Mouse (Mus musculus): ENCODE measurements around the gene Tac1. TPM values are rescaled to one million over a fixed set of nuclear protein-coding genes. Genes with fewer than 3 reads are reported as not detected.
A peak's percentile ranks its signal among the peaks of the same experiment; 100 is the strongest.
"Not testable (repeated sequence)": the region's sequence is repeated elsewhere in the genome, so short reads cannot be mapped to it uniquely, and the experiment has no call there.

Tac1 gene
- polyA plus RNA-seq (2012; rRNA removed): 0.84 and 1.0 TPM in 2 replicates

DNA sequence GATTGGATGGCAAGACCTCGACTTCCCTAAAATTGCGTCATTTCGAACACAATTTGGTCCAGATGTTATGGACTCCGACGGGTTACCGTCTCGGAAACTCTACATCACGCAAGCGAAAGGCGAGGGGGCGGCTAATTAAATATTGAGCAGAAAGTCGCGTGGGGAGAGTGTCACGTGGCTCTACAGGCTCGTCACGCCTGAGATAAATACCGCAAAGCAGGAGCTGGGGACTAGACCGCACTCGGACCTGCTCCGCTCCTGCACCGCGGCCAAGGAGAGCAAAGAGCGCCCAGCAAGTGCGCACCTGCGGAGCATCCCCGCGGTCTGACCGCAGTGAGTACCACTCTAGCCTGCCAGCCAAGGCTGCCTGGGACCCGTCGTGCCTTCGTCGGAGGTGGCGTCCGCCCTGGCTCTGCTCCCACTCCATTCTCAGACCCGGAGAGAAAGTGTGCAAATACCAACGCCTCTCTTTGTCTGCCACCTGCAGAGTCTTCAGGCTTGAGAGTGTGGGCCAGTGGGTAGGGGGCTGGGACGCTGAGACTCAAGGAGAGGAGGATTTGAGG lies at the start of gene Tac1:
Gene Tac1, plus strand, starts transcription at position 51 of the 563 bp plus-strand sequence.
- Histone ChIP-seq H3K36me3 (ENCODE audit: control insufficient read depth, insufficient read depth, low read length) (no peaks in the 10 kb centered on the region), H3K4me3 (ENCODE audit: control insufficient read depth, low read depth, low read length) (peak within 1 kb of the TSS; percentile 38; the same call in 1 of the 2 replicates), H3K27me3 (ENCODE audit: control insufficient read depth, insufficient read depth, low read length) (no peaks in the 10 kb centered on the region), H3K4me1 (ENCODE audit: control insufficient read depth, insufficient read depth, low read length) (peaks cover 4% of the 10 kb centered on the region; the same call in 1 of the 2 replicates), H3K27ac (ENCODE audit: control insufficient read depth, insufficient read depth, low read depth, low read length) (no peak within 1 kb of the TSS)
- no peak for TF ChIP-seq POLR2A (IDR thresholded peaks at IDR 0.05; ENCODE audit: control insufficient read depth, low read depth, low read length)

DNA sequence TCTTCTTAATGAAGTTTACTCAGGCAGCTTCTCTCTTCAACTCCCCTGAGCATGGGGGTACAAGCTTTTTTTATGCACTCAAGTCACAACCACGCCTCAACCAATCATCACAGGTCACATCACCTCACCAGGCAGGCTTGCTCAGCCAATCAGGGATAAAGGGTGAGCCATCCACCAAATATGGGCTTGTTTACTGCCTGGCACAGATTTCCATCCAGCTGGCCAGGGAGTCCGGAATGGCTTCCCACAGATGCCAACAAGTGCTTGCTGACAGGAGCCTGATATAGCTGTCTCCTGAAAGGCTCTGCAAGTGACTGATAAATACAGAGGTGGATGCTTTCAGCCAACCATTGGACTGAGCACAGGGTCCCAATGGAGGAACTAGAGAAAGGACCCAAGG lies 11.2 kb upstream of the Tac1 start:
- not testable (repeated sequence) for H3K27me3 ChIP-seq (ENCODE audit: control insufficient read depth, insufficient read depth, low read length); H3K36me3 ChIP-seq (ENCODE audit: control insufficient read depth, insufficient read depth, low read length); H3K4me1 ChIP-seq (ENCODE audit: control insufficient read depth, insufficient read depth, low read length); H3K27ac ChIP-seq (ENCODE audit: control insufficient read depth, insufficient read depth, low read depth, low read length); H3K4me3 ChIP-seq (ENCODE audit: control insufficient read depth, low read depth, low read length)

DNA sequence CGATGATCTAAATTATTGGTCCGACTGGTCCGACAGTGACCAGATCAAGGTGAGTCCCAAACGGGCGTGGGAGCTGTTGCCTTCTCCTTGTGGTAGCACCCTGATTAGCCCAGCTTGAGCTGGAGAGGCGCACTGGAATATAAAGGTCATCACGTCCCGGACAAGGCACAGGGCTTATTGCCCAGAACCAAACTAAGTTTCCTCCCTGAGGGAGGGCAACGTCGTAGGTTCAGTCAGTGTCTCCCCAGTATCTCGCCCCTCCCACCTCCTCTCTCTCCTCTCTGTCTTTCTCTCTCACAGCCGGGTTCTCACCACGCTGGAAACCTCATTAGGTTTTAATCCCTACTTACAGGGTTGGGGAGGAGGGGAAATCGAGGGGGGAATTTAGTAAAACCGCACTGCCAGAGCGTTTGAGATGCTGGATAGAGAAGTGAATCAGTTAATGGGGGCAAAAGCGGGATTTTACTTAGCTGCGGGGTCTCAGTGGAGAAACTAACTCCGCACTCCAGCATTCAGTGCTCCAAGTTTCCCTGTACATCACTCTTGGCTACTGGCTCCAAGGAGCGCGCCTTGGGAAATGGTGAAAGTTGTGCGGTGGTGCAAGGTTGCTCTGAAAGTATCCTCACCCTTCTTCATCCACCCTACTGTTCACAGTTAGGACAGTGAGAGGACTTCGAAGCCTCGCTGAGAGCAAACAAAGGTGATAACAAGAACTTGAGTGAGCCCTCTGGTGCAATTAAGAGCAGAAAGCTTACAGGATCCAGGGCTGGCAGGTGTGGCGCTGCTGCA lies 1.2 kb downstream of the Tac1 start:
- TF ChIP-seq POLR2A (IDR thresholded peaks at IDR 0.05; ENCODE audit: control insufficient read depth, low read depth, low read length) (no peak), CTCF (IDR thresholded peaks at IDR 0.05; ENCODE audit: control insufficient read depth, insufficient read depth, insufficient replicate concordance, low read depth, low read length) (no peak)
- Histone ChIP-seq H3K4me1 (ENCODE audit: control insufficient read depth, insufficient read depth, low read length) (peaks cover 4% of the 10 kb centered on the region; the same call in 1 of the 2 replicates), H3K27ac (ENCODE audit: control insufficient read depth, insufficient read depth, low read depth, low read length) (no peak overlapping the region), H3K4me3 (ENCODE audit: control insufficient read depth, low read depth, low read length) (no peak overlapping the region), H3K27me3 (ENCODE audit: control insufficient read depth, insufficient read depth, low read length) (no peaks in the 10 kb centered on the region), H3K36me3 (ENCODE audit: control insufficient read depth, insufficient read depth, low read length) (no peaks in the 10 kb centered on the region)

DNA sequence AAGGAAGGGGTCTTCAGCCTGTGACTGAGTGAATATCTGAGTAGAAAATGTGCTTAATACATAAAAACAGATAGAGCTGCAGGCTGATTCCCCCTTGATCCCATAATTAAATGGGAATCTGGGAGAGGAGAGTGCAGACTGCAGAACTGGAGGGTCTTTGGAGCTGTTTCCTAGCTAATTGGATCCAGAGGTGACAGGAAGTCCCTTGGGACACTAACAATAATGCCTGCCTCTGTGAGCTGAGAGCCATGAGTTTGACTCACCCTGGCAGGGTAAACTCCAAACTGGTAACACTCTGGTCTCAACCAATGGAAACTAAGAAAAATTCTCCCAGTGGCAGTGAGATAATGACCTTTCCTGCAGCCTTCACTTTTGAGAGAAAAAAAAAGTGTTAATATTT lies 3.5 kb downstream of the Tac1 start:
- TF ChIP-seq POLR2A (IDR thresholded peaks at IDR 0.05; ENCODE audit: control insufficient read depth, low read depth, low read length) (no peak), CTCF (IDR thresholded peaks at IDR 0.05; ENCODE audit: control insufficient read depth, insufficient read depth, insufficient replicate concordance, low read depth, low read length) (no peak)
- no peaks in the 10 kb centered on the region for H3K27me3 ChIP-seq (ENCODE audit: control insufficient read depth, insufficient read depth, low read length)
- H3K36me3 ChIP-seq (ENCODE audit: control insufficient read depth, insufficient read depth, low read length): no peaks in the 10 kb centered on the region
- no peak overlapping the region for H3K4me3 ChIP-seq (ENCODE audit: control insufficient read depth, low read depth, low read length)
- H3K27ac ChIP-seq (ENCODE audit: control insufficient read depth, insufficient read depth, low read depth, low read length): no peak overlapping the region
- H3K4me1 ChIP-seq (ENCODE audit: control insufficient read depth, insufficient read depth, low read length): peaks cover 4% of the 10 kb centered on the region; the same call in 1 of the 2 replicates

DNA sequence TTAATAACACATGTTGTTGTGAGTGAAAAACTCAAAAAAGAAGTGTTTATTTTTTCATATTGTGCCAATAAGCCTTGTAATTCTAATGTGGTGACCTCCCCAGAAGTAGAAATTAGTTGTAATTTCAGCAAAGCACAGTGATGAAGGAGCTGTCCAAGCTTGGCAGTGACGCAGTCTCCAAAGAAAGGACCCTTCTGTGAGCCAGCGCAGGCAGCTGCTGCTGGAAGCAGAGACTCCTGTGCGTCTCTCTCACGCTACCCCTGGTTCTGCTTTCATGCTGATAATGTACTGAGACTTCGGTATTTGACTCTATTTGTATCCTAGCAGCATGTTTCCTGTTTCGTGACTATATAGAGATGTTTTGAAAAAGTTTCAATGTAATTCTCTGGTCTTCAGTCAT lies 7.8 kb downstream of the Tac1 start:
- no peaks in the 10 kb centered on the region for H3K4me1 ChIP-seq (ENCODE audit: control insufficient read depth, insufficient read depth, low read length)
- TF ChIP-seq POLR2A (IDR thresholded peaks at IDR 0.05; ENCODE audit: control insufficient read depth, low read depth, low read length): no peak
- TF ChIP-seq CTCF (IDR thresholded peaks at IDR 0.05; ENCODE audit: control insufficient read depth, insufficient read depth, insufficient replicate concordance, low read depth, low read length): no peak
- no peaks in the 10 kb centered on the region for H3K27me3 ChIP-seq (ENCODE audit: control insufficient read depth, insufficient read depth, low read length)
- peak overlapping the region; percentile 79 for H3K4me3 ChIP-seq (ENCODE audit: control insufficient read depth, low read depth, low read length)
- H3K27ac ChIP-seq (ENCODE audit: control insufficient read depth, insufficient read depth, low read depth, low read length): no peak overlapping the region
- H3K36me3 ChIP-seq (ENCODE audit: control insufficient read depth, insufficient read depth, low read length): no peaks in the 10 kb centered on the region

DNA sequence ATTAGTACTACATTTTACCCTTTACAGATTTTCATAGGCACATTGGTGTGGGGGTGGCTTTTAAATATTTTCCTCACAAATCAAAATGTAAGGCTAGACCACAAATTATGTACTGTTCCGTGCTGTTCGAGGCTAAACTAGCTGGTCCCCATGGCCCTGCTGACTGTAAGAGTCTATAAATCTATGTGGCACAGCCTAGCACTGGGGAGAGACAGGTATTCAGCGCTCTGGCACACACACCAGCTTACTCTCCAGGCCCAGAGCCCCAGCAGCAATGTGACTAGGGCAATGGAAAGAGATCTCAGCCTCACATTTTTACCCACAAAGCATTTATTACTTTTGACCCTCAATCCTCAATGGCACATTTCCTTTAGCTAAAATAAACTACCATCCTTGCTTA lies 9.9 kb downstream of the Tac1 start:
- no peaks in the 10 kb centered on the region for H3K36me3 ChIP-seq (ENCODE audit: control insufficient read depth, insufficient read depth, low read length)
- TF ChIP-seq POLR2A (IDR thresholded peaks at IDR 0.05; ENCODE audit: control insufficient read depth, low read depth, low read length): no peak
- TF ChIP-seq CTCF (IDR thresholded peaks at IDR 0.05; ENCODE audit: control insufficient read depth, insufficient read depth, insufficient replicate concordance, low read depth, low read length): no peak
- H3K4me3 ChIP-seq (ENCODE audit: control insufficient read depth, low read depth, low read length): no peak overlapping the region
- no peak overlapping the region for H3K27ac ChIP-seq (ENCODE audit: control insufficient read depth, insufficient read depth, low read depth, low read length)
- H3K27me3 ChIP-seq (ENCODE audit: control insufficient read depth, insufficient read depth, low read length): no peaks in the 10 kb centered on the region
- no peaks in the 10 kb centered on the region for H3K4me1 ChIP-seq (ENCODE audit: control insufficient read depth, insufficient read depth, low read length)

DNA sequence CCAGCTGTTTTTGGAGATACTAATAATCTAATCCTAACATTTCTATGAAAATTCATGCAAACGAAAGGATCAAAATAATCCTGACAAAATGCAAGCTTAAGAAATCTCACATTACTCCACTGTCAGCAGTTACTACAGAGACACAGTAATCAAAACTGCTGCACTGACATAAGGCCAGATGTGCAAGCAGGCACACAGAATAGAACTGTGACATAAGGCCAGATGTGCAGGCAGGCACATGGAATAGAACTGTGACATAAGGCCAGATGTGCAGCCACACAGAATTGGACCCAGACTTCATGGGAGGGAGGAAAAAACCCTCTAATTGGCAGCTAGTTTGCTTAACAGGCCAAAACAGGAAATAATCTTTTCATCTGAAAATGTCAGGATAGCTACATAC lies 16.5 kb downstream of the Tac1 start:
- H3K27ac ChIP-seq (ENCODE audit: control insufficient read depth, insufficient read depth, low read depth, low read length): no peak overlapping the region
- no peaks in the 10 kb centered on the region for H3K36me3 ChIP-seq (ENCODE audit: control insufficient read depth, insufficient read depth, low read length)
- H3K4me1 ChIP-seq (ENCODE audit: control insufficient read depth, insufficient read depth, low read length): no peaks in the 10 kb centered on the region
- no peaks in the 10 kb centered on the region for H3K27me3 ChIP-seq (ENCODE audit: control insufficient read depth, insufficient read depth, low read length)
- no peak for TF ChIP-seq CTCF (IDR thresholded peaks at IDR 0.05; ENCODE audit: control insufficient read depth, insufficient read depth, insufficient replicate concordance, low read depth, low read length)
- no peak for TF ChIP-seq POLR2A (IDR thresholded peaks at IDR 0.05; ENCODE audit: control insufficient read depth, low read depth, low read length)
- no peak overlapping the region for H3K4me3 ChIP-seq (ENCODE audit: control insufficient read depth, low read depth, low read length)

Data from testis, adult 2 months (tissue).